Mouse (Mus musculus) cerebellum, adult 11-12 months (tissue): ENCODE data around the gene Prkca.

Source experiments
- DNase-seq: peaks from one replicate; pipeline ENCODE4 v3.0.0; 2022

Prkca gene

GRCm38 (mm10) chr11:108041669-108042068 lies 302.1 kb downstream of the Prkca start:
- no peak for DNase-seq

GRCm38 (mm10) chr11:108040823-108041222 lies 302.9 kb downstream of the Prkca start:
- DNase-seq = no peak

- DNase-seq = no peak
Observed at GRCm38 (mm10) chr11:108039761-108040160, 304.0 kb downstream of the Prkca start.

- DNase-seq = no peak
Observed at GRCm38 (mm10) chr11:108038989-108039388, 304.7 kb downstream of the Prkca start.

- no peak for DNase-seq
Observed at GRCm38 (mm10) chr11:108036339-108036738, 307.4 kb downstream of the Prkca start.

- no peak for DNase-seq
Observed at GRCm38 (mm10) chr11:108035761-108036160, 308.0 kb downstream of the Prkca start.

- no peak for DNase-seq
Observed at GRCm38 (mm10) chr11:108034376-108034775, 309.4 kb downstream of the Prkca start.

- no peak for DNase-seq
Observed at GRCm38 (mm10) chr11:108032568-108032967, 311.2 kb downstream of the Prkca start.

GRCm38 (mm10) chr11:108030956-108031604 lies 312.6 kb downstream of the Prkca start:
- peak; percentile 21 for DNase-seq

GRCm38 (mm10) chr11:108029321-108029720 lies 314.4 kb downstream of the Prkca start:
- DNase-seq = no peak

- DNase-seq = no peak
Observed at GRCm38 (mm10) chr11:108028398-108028797, 315.3 kb downstream of the Prkca start.

- peak; percentile 52 for DNase-seq
Observed at GRCm38 (mm10) chr11:108025726-108026425, 317.9 kb downstream of the Prkca start.

- DNase-seq = peak; percentile 84
Observed at GRCm38 (mm10) chr11:108023188-108023587, 320.5 kb downstream of the Prkca start.

- peak; percentile 37 for DNase-seq
Observed at GRCm38 (mm10) chr11:108020889-108021288, 322.8 kb downstream of the Prkca start.

GRCm38 (mm10) chr11:108015284-108015683 lies 328.4 kb downstream of the Prkca start:
- no peak for DNase-seq

GRCm38 (mm10) chr11:108013390-108013789 lies 330.3 kb downstream of the Prkca start:
- DNase-seq = no peak

GRCm38 (mm10) chr11:108010465-108010864 lies 333.3 kb downstream of the Prkca start:
- DNase-seq = no peak

- DNase-seq = no peak
Observed at GRCm38 (mm10) chr11:107998891-107999290, 344.8 kb downstream of the Prkca start.

- peak; percentile 62 for DNase-seq
Observed at GRCm38 (mm10) chr11:107996896-107997670, 346.6 kb downstream of the Prkca start.

GRCm38 (mm10) chr11:107994487-107994886 lies 349.2 kb downstream of the Prkca start:
- DNase-seq = peak; percentile 37

GRCm38 (mm10) chr11:107993792-107994191 lies 349.9 kb downstream of the Prkca start:
- no peak for DNase-seq

- no peak for DNase-seq
Observed at GRCm38 (mm10) chr11:107992500-107992899, 351.2 kb downstream of the Prkca start.

GRCm38 (mm10) chr11:107991990-107992389 lies 351.7 kb downstream of the Prkca start:
- DNase-seq = no peak

GRCm38 (mm10) chr11:107989241-107989640 lies 354.5 kb downstream of the Prkca start:
- DNase-seq = no peak
